Mouse (Mus musculus) MEL (cell line): ENCODE data around the gene Ly6c2. TPM values are rescaled to one million over a fixed set of nuclear protein-coding genes. Genes with fewer than 3 reads are reported as not detected.

Source experiments
- DNase-seq: peaks from one replicate; pipeline ENCODE4 v3.0.0; 2011; ENCODE audit warnings: low read depth, low spot score
- H3K27ac ChIP-seq: 2 replicates; pipeline ENCODE4 v1.5.1; 2012; ENCODE audit warnings: low read depth, mild to moderate bottlenecking, control low read depth, low read length, moderate library complexity; ENCODE audit not compliant: control insufficient read depth
- H3K27me3 ChIP-seq, 2 experiments: fragments of 150-350 bp in 1 of 2; sonication (generic) in 1 of 2; 2 replicates each; pipeline ENCODE4 v1.6.1; 2012; ENCODE audit warnings: low read length in 2 of 2, mild to moderate bottlenecking in 2 of 2, improper control_type of control experiment in 1 of 2, moderate library complexity in 1 of 2; ENCODE audit not compliant: insufficient read depth in 2 of 2, control insufficient read depth in 1 of 2
- H3K36me3 ChIP-seq, 2 experiments: 2 replicates each; pipeline ENCODE4 v1.6.1; 2012 to 2014; ENCODE audit warnings: low read length in 2 of 2, improper control_type of control experiment in 1 of 2, inconsistent platforms in 1 of 2, mild to moderate bottlenecking in 1 of 2; ENCODE audit not compliant: insufficient read depth in 2 of 2, control insufficient read depth in 1 of 2
- H3K4me1 ChIP-seq, 2 experiments: fragments of 150-350 bp in 1 of 2; sonication (generic) in 1 of 2; 2 replicates each; pipeline ENCODE4 v1.6.1; 2012; ENCODE audit warnings: low read length in 2 of 2, improper control_type of control experiment in 1 of 2, mild to moderate bottlenecking in 1 of 2; ENCODE audit not compliant: insufficient read depth in 2 of 2, control insufficient read depth in 1 of 2
- H3K4me3 ChIP-seq, 2 experiments: fragments of 150-350 bp in 1 of 2; sonication (generic) in 1 of 2; 2 replicates each; pipeline ENCODE4 v1.5.1; 2012; ENCODE audit warnings: low read depth in 2 of 2, low read length in 2 of 2, mild to moderate bottlenecking in 2 of 2, moderate library complexity in 2 of 2, control low read depth in 1 of 2, improper control_type of control experiment in 1 of 2; ENCODE audit not compliant: control insufficient read depth in 1 of 2, insufficient read depth in 1 of 2
- H3K79me2 ChIP-seq: 2 replicates; pipeline ENCODE4 v1.6.1; 2012; ENCODE audit warnings: mild to moderate bottlenecking, low read length, moderate library complexity; ENCODE audit not compliant: control insufficient read depth, poor library complexity, insufficient read depth
- H3K9ac ChIP-seq: 2 replicates; pipeline ENCODE4 v1.6.1; 2012; ENCODE audit warnings: low read depth, mild to moderate bottlenecking, control low read depth, low read length, moderate library complexity; ENCODE audit not compliant: control insufficient read depth, poor library complexity, severe bottlenecking
- H3K9me3 ChIP-seq: fragments of 150-350 bp; sonication (generic); replicated peaks from 2 replicates; pipeline ENCODE4 v1.6.1; 2012; ENCODE audit warnings: mild to moderate bottlenecking, low read length, improper control_type of control experiment, moderate library complexity; ENCODE audit not compliant: insufficient read depth
- BHLHE40 ChIP-seq: IDR thresholded peaks from 2 replicates; pipeline ENCODE4 v1.6.1; 2012; ENCODE audit warnings: low read depth, mild to moderate bottlenecking, inconsistent platforms, low read length, improper control_type of control experiment, borderline replicate concordance
- CHD1 ChIP-seq: IDR thresholded peaks from 2 replicates; pipeline ENCODE4 v1.6.1; 2012; ENCODE audit warnings: low read depth, mild to moderate bottlenecking, inconsistent platforms, low read length, improper control_type of control experiment
- CTCF ChIP-seq, 3 experiments: IDR thresholded peaks in 2 of 3; conservative IDR thresholded peaks in 1 of 3; 2 replicates each; pipeline ENCODE4 v1.5.1; 2011 to 2012; ENCODE audit warnings: low read length in 3 of 3, low read depth in 2 of 3, mild to moderate bottlenecking in 2 of 3, improper control_type of control experiment in 1 of 3, inconsistent platforms in 1 of 3, mixed read lengths in 1 of 3, moderate library complexity in 1 of 3; ENCODE audit not compliant: control insufficient read depth in 1 of 3, insufficient read depth in 1 of 3, poor library complexity in 1 of 3, severe bottlenecking in 1 of 3
- E2F4 ChIP-seq: IDR thresholded peaks from 2 replicates; pipeline ENCODE4 v1.6.1; 2011; ENCODE audit warnings: low read depth, low read length, improper control_type of control experiment, borderline replicate concordance
- ETS1 ChIP-seq: IDR thresholded peaks from 2 replicates; pipeline ENCODE4 v1.6.1; 2012; ENCODE audit warnings: low read depth, mild to moderate bottlenecking, inconsistent platforms, low read length, improper control_type of control experiment, moderate library complexity
- GABPA ChIP-seq: IDR thresholded peaks from 2 replicates; pipeline ENCODE4 v1.6.1; 2012; ENCODE audit warnings: low read depth, mild to moderate bottlenecking, inconsistent platforms, low read length, improper control_type of control experiment, moderate library complexity
- GATA1 ChIP-seq: IDR thresholded peaks from 2 replicates; pipeline ENCODE4 v1.6.1; 2011; ENCODE audit warnings: low read depth, low read length, improper control_type of control experiment
- JUND ChIP-seq: IDR thresholded peaks from 2 replicates; pipeline ENCODE4 v1.6.1; 2011; ENCODE audit warnings: low read depth, mild to moderate bottlenecking, improper control_type of control experiment, low read length
- MAFK ChIP-seq: IDR thresholded peaks from 2 replicates; pipeline ENCODE4 v1.6.1; 2011; ENCODE audit warnings: low read depth, mild to moderate bottlenecking, low read length, improper control_type of control experiment, borderline replicate concordance
- MAX ChIP-seq: IDR thresholded peaks from 2 replicates; pipeline ENCODE4 v1.6.1; 2011; ENCODE audit warnings: low read length, improper control_type of control experiment
- MAZ ChIP-seq: IDR thresholded peaks from 2 replicates; pipeline ENCODE4 v1.6.1; 2012; ENCODE audit warnings: low read depth, mild to moderate bottlenecking, inconsistent platforms, low read length, improper control_type of control experiment
- MEF2A ChIP-seq: IDR thresholded peaks from 2 replicates; pipeline ENCODE4 v1.6.1; 2014; ENCODE audit warnings: low read depth, mild to moderate bottlenecking, inconsistent platforms, low read length, improper control_type of control experiment; ENCODE audit not compliant: poor library complexity, insufficient replicate concordance, severe bottlenecking; ENCODE audit errors: extremely low read depth
- MXI1 ChIP-seq: IDR thresholded peaks from 2 replicates; pipeline ENCODE4 v1.6.1; 2011; ENCODE audit warnings: mild to moderate bottlenecking, low read depth, low read length, improper control_type of control experiment
- MYC ChIP-seq: IDR thresholded peaks from 2 replicates; pipeline ENCODE4 v1.6.1; 2011; ENCODE audit warnings: low read depth, mild to moderate bottlenecking, low read length, improper control_type of control experiment, moderate library complexity
- NELFE ChIP-seq: IDR thresholded peaks from 2 replicates; pipeline ENCODE4 v1.6.1; 2011; ENCODE audit warnings: low read depth, low read length, improper control_type of control experiment
- NRF1 ChIP-seq: IDR thresholded peaks from 2 replicates; pipeline ENCODE4 v1.6.1; 2014; ENCODE audit warnings: low read depth, mild to moderate bottlenecking, inconsistent platforms, low read length, improper control_type of control experiment, moderate library complexity; ENCODE audit not compliant: poor library complexity, insufficient read depth, severe bottlenecking
- POLR2A ChIP-seq, 2 experiments: IDR thresholded peaks; 2 replicates each; pipeline ENCODE4 v1.6.1; 2011 to 2012; ENCODE audit warnings: low read length in 2 of 2, mild to moderate bottlenecking in 2 of 2, control low read depth in 1 of 2, improper control_type of control experiment in 1 of 2, low read depth in 1 of 2, moderate library complexity in 1 of 2; ENCODE audit not compliant: control insufficient read depth in 1 of 2, insufficient read depth in 1 of 2, poor library complexity in 1 of 2
- RAD21 ChIP-seq: IDR thresholded peaks from 2 replicates; pipeline ENCODE4 v1.6.1; 2011; ENCODE audit warnings: mild to moderate bottlenecking, low read depth, low read length, improper control_type of control experiment
- RCOR1 ChIP-seq: IDR thresholded peaks from 2 replicates; pipeline ENCODE4 v1.6.1; 2012; ENCODE audit warnings: low read depth, mild to moderate bottlenecking, inconsistent platforms, low read length, improper control_type of control experiment
- SMC3 ChIP-seq: IDR thresholded peaks from 2 replicates; pipeline ENCODE4 v1.6.1; 2011; ENCODE audit warnings: low read depth, low read length, improper control_type of control experiment
- TAL1 ChIP-seq: IDR thresholded peaks from 2 replicates; pipeline ENCODE4 v1.6.1; 2012; ENCODE audit warnings: mild to moderate bottlenecking, inconsistent platforms, low read length, moderate library complexity, mixed read lengths
- TBP ChIP-seq: IDR thresholded peaks from 2 replicates; pipeline ENCODE4 v1.8.0; 2011; ENCODE audit warnings: low read depth, low read length, improper control_type of control experiment
- ZKSCAN1 ChIP-seq: IDR thresholded peaks from 2 replicates; pipeline ENCODE4 v1.6.1; 2012; ENCODE audit warnings: low read depth, mild to moderate bottlenecking, inconsistent platforms, low read length, improper control_type of control experiment, moderate library complexity
- ZMIZ1 ChIP-seq: IDR thresholded peaks from 2 replicates; pipeline ENCODE4 v1.6.1; 2012; ENCODE audit warnings: low read depth, mild to moderate bottlenecking, inconsistent platforms, low read length, improper control_type of control experiment, moderate library complexity
- ZNF384 ChIP-seq: IDR thresholded peaks from 2 replicates; pipeline ENCODE4 v1.6.1; 2012; ENCODE audit warnings: low read depth, mild to moderate bottlenecking, inconsistent platforms, low read length, improper control_type of control experiment
- polyA plus RNA-seq, 2 experiments: library from polyadenylated mRNA; stranded (reverse) in 1 of 2; unstranded in 1 of 2; fragments of >175 nt in 1 of 2; fragments of >200 nt in 1 of 2; gene quantifications; 2 replicates each; pipeline versions ENCODE4 v1.2.1 to v1.2.4; 2012; ENCODE audit warnings: low replicate concordance in 2 of 2, low read depth in 1 of 2; ENCODE audit not compliant: insufficient read length in 2 of 2, insufficient read depth in 1 of 2, missing spikeins in 1 of 2
- total RNA-seq: library from RNA; depleted of rRNA; stranded (reverse); fragments of 300-350 nt; gene quantifications from 2 replicates; pipeline ENCODE4 v1.2.3, GENCODE M21; 2012

Ly6c2 gene
- total and polyA plus RNA-seq, 3 experiments = not detected

DNA sequence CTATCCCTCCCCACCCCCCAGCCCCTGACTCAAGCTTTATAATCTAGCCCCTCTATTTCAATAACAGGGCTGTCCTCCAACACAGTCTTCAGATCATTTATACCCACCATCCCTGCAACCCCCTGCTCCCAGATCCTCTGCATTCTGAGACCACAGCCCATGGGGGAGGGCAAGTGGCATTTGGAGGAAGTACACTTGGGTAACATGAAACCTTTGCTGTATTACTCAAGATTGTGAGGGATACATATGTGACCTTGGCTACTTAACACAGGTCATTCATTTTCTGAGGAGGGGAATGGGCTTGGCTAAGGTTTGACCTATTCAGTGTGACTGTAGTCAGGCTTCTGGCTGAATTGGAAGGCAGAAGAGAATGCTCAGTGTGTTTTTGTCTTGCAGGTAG is 41.3 kb upstream of the Ly6c2 start:
- H3K27me3 ChIP-seq = no peaks in the 10 kb centered on the region
- H3K9me3 ChIP-seq = no peaks in the 10 kb centered on the region
- no peaks in the 10 kb centered on the region for H3K36me3 ChIP-seq
- no peak overlapping the region for H3K4me3 ChIP-seq
- TF ChIP-seq JUND (no peak), ZMIZ1 (no peak), TAL1 (no peak), RCOR1 (no peak), POLR2A (IDR thresholded peaks at IDR 0.05; ENCODE audit: control insufficient read depth in 1 of 2, insufficient read depth in 1 of 2, low read depth in 1 of 2, low read length in 2 of 2, poor library complexity in 1 of 2) (no peak), TBP (no peak), MAX (no peak), NELFE (no peak), CHD1 (no peak), GATA1 (no peak), NRF1 (no peak), RAD21 (no peak), MEF2A (no peak), MXI1 (no peak)
- TF ChIP-seq, all 39 proteins: peak for 0
- Histone ChIP-seq H3K4me1 (no peaks in the 10 kb centered on the region), H3K79me2 (no peaks in the 10 kb centered on the region), H3K9ac (no peak overlapping the region), H3K27ac (no peak overlapping the region)
- no peak for DNase-seq

- H3K27ac ChIP-seq = no peak overlapping the region
- no peaks in the 10 kb centered on the region for H3K79me2 ChIP-seq
- H3K9me3 ChIP-seq = no peaks in the 10 kb centered on the region
- peak; percentile 14 for DNase-seq
- no peaks in the 10 kb centered on the region for H3K27me3 ChIP-seq
- H3K9ac ChIP-seq = no peak overlapping the region
- H3K36me3 ChIP-seq = no peaks in the 10 kb centered on the region
- H3K4me1 ChIP-seq = no peaks in the 10 kb centered on the region
- H3K4me3 ChIP-seq = no peak overlapping the region
- no peak for TF ChIP-seq E2F4
- no peak for TF ChIP-seq MAX
- TF ChIP-seq TAL1 = no peak
- no peak for TF ChIP-seq GATA1
- no peak for TF ChIP-seq NELFE
- no peak for TF ChIP-seq ZNF384
- peak; percentile 41 to 63 (median 50) for TF ChIP-seq CTCF (IDR thresholded peaks at IDR 0.05 in 2 of 3, conservative IDR thresholded peaks at IDR 0.05 in 1 of 3; ENCODE audit: control insufficient read depth in 1 of 3, insufficient read depth in 1 of 3, low read depth in 2 of 3, low read length in 3 of 3, poor library complexity in 1 of 3, severe bottlenecking in 1 of 3)
- TF ChIP-seq SMC3 = peak; percentile 31
- no peak for TF ChIP-seq MAZ
- peak; percentile 7 for TF ChIP-seq RAD21
- TF ChIP-seq MAFK = no peak
- no peak for TF ChIP-seq BHLHE40
- TF ChIP-seq MYC = no peak
- TF ChIP-seq ETS1 = no peak
- no peak for TF ChIP-seq ZKSCAN1
- TF ChIP-seq GABPA = no peak
- TF ChIP-seq, all 39 proteins: peak for 3
Measured at GRCm38 (mm10) chr15:75143735-75144134, 32.0 kb upstream of the Ly6c2 start.
